Mouse (Mus musculus) C2C12 (cell line): ENCODE data around the gene Plekhd1. TPM values are rescaled to one million over a fixed set of nuclear protein-coding genes. Genes with fewer than 3 reads are reported as not detected.

Source experiments
- H3K27me3 ChIP-seq: one replicate; pipeline ENCODE4 v1.6.1; 2011; ENCODE audit not compliant: control insufficient read depth, insufficient read depth, insufficient read length
- H3K36me3 ChIP-seq: one replicate; pipeline ENCODE4 v1.6.1; 2011; ENCODE audit not compliant: control insufficient read depth, insufficient read depth
- H3K4me3 ChIP-seq: one replicate; pipeline ENCODE4 v1.5.1; 2011; ENCODE audit warnings: mild to moderate bottlenecking, control low read depth; ENCODE audit not compliant: poor library complexity, insufficient read depth, severe bottlenecking
- H3K79me2 ChIP-seq: one replicate; pipeline ENCODE4 v1.6.1; 2011; ENCODE audit not compliant: control insufficient read depth, insufficient read depth
- H3K79me3 ChIP-seq: one replicate; pipeline ENCODE4 v1.6.1; 2011; ENCODE audit warnings: low read depth, control low read depth
- H3ac ChIP-seq: one replicate; pipeline ENCODE3; 2011; ENCODE audit warnings: low read depth; ENCODE audit not compliant: control insufficient read depth, insufficient read length
- CEBPB ChIP-seq: IDR thresholded peaks from one replicate; pipeline ENCODE4 v1.6.1; 2011; ENCODE audit warnings: low read depth, mild to moderate bottlenecking, control low read depth, moderate library complexity
- CTCF ChIP-seq: IDR thresholded peaks from one replicate; pipeline ENCODE4 v1.5.1; 2011; ENCODE audit not compliant: control insufficient read depth, insufficient read depth, insufficient read length
- FOSL1 ChIP-seq: IDR thresholded peaks from one replicate; pipeline ENCODE4 v1.8.0; 2011; ENCODE audit warnings: mild to moderate bottlenecking, low read length; ENCODE audit not compliant: poor library complexity, insufficient read depth, severe bottlenecking
- MAX ChIP-seq: IDR thresholded peaks from one replicate; pipeline ENCODE4 v1.6.1; 2011; ENCODE audit warnings: mild to moderate bottlenecking, control low read depth
- MYOD1 ChIP-seq: IDR thresholded peaks from one replicate; pipeline ENCODE4 v1.6.1; 2011; ENCODE audit warnings: low read depth; ENCODE audit not compliant: control insufficient read depth, insufficient read length
- MYOG ChIP-seq: IDR thresholded peaks from one replicate; pipeline ENCODE4 v1.6.1; 2011; ENCODE audit not compliant: control insufficient read depth, insufficient read length; ENCODE audit errors: extremely low read depth
- USF1 ChIP-seq: IDR thresholded peaks from one replicate; pipeline ENCODE4 v1.6.1; 2011; ENCODE audit warnings: low read depth, mild to moderate bottlenecking, control low read depth, moderate library complexity
- polyA plus RNA-seq: library from polyadenylated mRNA; unstranded; fragments of >200 nt; fragmentation: generic; extraction: Trizol; gene quantifications from one replicate; pipeline ENCODE4 v1.2.1, GENCODE M21; 2012; ENCODE audit warnings: missing spikeins

The Plekhd1 gene
- polyA plus RNA-seq, 1 experiment = 0.01 TPM

DNA sequence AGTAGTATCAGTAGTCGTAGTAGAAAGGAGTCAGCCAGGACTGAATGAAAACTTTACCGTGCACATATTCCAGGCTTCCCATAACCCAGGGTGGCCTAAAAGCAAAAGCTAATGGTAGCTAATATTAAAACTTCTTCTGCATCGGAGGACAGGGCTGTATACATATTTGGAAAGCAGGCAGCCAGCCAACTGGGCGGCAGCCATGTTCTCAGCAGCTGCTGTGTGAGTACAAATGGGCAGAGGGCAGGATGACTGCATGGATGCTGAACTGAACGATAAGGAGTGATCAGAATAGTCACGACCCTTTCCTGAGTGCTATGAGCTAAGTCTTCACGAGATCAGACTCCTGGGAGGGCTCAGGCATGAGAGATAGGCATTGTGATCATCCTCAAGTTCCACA is 8.9 kb downstream of the Plekhd1 start:
- Histone ChIP-seq H3K79me2 (no peaks in the 10 kb centered on the region), H3K36me3 (no peaks in the 10 kb centered on the region), H3K79me3 (no peaks in the 10 kb centered on the region), H3K4me3 (no peak overlapping the region), H3ac (no peak overlapping the region), H3K27me3 (peaks cover 47% of the 10 kb centered on the region)
- no peak for TF ChIP-seq MYOD1

DNA sequence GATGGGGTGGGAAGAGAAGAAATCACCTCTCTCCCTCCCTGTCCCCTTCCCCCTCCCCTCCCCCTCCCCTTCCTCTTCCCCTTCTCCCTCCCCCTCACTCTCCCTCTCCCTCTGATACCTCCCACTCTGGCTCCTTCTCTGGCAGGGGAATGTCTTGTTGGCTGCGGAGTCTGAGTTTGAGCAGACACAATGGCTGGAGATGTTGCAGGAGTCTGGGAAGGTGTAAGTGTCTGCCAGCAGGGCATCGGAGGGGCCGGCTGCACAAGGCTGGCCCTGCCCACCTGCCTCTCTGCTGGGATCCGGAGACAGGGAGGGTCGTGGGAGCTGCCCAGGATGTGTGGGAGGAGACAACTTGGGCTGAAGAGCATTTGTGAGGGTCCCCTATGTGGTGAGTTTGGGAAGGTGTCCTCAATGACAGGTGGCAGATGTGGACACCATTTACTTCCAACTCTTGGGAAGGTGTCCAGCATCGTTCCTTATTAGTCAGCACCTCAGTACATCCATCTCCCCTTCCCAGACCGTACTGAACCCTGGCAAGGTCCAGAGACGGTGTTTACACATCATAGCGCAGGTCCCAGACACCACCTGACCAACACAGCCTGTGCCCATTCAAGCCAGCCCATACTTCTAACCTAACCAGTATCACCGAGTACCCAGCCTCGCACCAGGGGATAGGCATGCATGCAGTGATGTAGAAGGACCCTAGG is 14.0 kb downstream of the Plekhd1 start:
- Histone ChIP-seq H3K27me3 (peaks cover 68% of the 10 kb centered on the region), H3ac (no peak overlapping the region), H3K4me3 (no peak overlapping the region), H3K79me3 (no peaks in the 10 kb centered on the region), H3K36me3 (no peaks in the 10 kb centered on the region), H3K79me2 (no peaks in the 10 kb centered on the region)
- no peak for TF ChIP-seq MAX
- no peak for TF ChIP-seq FOSL1
- no peak for TF ChIP-seq USF1
- TF ChIP-seq MYOG = no peak
- TF ChIP-seq MYOD1 = no peak
- no peak for TF ChIP-seq CEBPB

DNA sequence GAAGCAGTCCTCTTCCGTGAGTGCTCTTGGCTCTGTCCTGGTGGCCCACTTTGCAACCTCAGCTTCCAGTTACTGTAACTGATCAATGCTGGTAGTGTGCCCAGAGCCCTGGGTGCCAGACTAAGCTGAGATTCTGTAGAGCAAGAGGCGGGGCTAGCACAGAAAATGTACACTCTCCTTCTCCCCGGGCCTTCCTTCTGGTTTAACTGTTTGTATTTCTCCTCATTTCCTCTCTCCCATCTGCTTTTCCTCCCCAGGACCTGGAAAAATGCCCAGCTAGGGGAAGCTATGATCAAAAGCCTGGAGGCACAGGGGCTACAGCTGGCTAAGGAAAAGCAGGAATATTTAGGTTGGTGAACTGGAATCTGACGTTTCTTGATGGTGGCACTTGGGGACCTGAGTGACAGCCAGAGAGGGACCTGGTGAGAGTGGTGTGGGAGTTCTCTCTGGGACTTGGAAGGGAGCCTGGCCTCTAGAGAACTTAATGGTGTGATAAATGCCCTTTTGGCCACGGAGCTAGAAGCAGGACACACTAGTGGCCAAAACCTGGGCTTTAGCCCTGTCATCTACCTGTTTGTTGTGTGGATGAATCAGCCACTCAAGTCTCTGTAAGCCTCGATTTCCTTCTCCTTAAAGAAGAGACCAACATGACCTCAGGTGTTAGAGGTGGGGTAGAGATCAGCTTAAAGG is 14.7 kb downstream of the Plekhd1 start:
- no peaks in the 10 kb centered on the region for H3K79me2 ChIP-seq
- H3K79me3 ChIP-seq = no peaks in the 10 kb centered on the region
- no peak overlapping the region for H3K4me3 ChIP-seq
- TF ChIP-seq MYOD1 (no peak), FOSL1 (no peak), CTCF (no peak), USF1 (no peak), MYOG (no peak), CEBPB (no peak), MAX (no peak)
- peaks cover 66% of the 10 kb centered on the region for H3K27me3 ChIP-seq
- no peaks in the 10 kb centered on the region for H3K36me3 ChIP-seq
- H3ac ChIP-seq = no peak overlapping the region

DNA sequence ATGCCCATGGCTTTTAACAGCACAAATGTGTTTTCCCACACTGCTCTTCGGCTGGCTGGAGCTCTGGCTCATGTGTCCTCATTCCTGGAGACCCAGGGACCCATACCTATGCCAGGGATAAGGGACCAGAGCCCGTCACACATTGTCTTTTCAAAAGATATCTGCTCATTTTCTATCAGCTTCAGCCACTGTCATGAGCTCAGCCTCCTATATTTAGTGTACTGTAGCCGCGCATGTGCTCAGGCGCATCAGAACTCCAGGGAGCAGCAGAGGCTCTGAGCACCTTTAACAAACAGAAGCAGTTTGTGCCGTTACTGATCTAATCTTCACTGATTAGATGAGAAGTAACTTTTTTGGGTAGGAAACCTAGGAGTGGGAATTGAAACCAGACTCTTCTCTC is 23.5 kb downstream of the Plekhd1 start:
- Histone ChIP-seq H3K27me3 (peaks cover 48% of the 10 kb centered on the region), H3K36me3 (no peaks in the 10 kb centered on the region), H3ac (no peak overlapping the region), H3K79me3 (no peaks in the 10 kb centered on the region), H3K4me3 (no peak overlapping the region), H3K79me2 (no peaks in the 10 kb centered on the region)
- TF ChIP-seq FOSL1 (no peak), MYOG (no peak), MYOD1 (no peak), CTCF (no peak), MAX (no peak), USF1 (no peak), CEBPB (no peak)

DNA sequence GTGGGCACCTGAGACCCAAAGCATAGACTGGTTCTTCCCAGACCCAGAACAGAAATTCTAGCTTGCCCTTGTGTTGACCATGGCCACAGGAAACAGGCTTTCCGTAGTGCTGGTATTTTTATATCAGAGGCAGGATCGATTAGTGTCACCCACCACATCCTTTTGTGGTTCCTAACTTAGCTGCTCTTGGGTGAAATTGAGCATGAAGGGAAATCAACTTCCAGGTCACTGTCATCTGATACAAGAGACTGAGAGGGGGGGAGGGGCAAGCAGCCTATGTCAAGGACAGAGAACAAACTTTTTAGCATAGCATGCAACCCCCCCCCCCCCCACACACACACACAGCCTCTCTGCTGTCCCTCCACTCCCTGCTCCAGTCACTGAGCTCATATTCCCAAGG is 26.8 kb downstream of the Plekhd1 start:
- Histone ChIP-seq H3K36me3 (no peaks in the 10 kb centered on the region), H3ac (no peak overlapping the region), H3K79me3 (no peaks in the 10 kb centered on the region), H3K27me3 (peaks cover 52% of the 10 kb centered on the region), H3K79me2 (no peaks in the 10 kb centered on the region), H3K4me3 (no peak overlapping the region)
- TF ChIP-seq CTCF (no peak), MYOD1 (no peak), FOSL1 (no peak), MYOG (no peak), CEBPB (no peak), USF1 (no peak), MAX (no peak)

DNA sequence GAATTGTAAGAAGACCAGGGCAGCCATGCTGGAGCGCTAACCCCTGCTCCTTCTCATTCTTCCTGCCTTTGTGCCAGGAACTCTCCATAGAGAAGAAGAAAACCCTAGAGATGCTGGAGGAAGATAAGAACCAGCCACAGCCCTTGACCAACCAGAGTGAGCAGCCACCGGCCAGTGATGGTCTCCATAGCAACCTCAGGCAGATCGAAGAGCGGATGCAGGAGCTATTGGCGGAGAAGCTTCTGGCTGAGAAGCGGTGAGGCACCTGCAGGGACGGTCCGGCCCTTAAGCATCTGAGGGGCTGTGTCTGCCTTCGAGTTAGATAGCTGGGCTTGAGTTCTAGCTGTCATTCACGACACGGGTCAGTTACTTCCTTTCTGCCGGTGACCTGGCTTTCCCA is 28.1 kb downstream of the Plekhd1 start:
- H3K36me3 ChIP-seq = no peaks in the 10 kb centered on the region
- no peaks in the 10 kb centered on the region for H3K79me2 ChIP-seq
- H3K4me3 ChIP-seq = no peak overlapping the region
- peaks cover 44% of the 10 kb centered on the region for H3K27me3 ChIP-seq
- no peaks in the 10 kb centered on the region for H3K79me3 ChIP-seq
- H3ac ChIP-seq = no peak overlapping the region
- no peak for TF ChIP-seq USF1
- TF ChIP-seq FOSL1 = no peak
- no peak for TF ChIP-seq MYOD1
- TF ChIP-seq CTCF = no peak
- TF ChIP-seq MAX = no peak
- no peak for TF ChIP-seq MYOG
- no peak for TF ChIP-seq CEBPB
